Mouse (Mus musculus): ENCODE measurements around the gene Cplx1.
"Not testable (repeated sequence)": the region's sequence is repeated elsewhere in the genome, so short reads cannot be mapped to it uniquely, and the experiment has no call there.

Cplx1 gene

DNA sequence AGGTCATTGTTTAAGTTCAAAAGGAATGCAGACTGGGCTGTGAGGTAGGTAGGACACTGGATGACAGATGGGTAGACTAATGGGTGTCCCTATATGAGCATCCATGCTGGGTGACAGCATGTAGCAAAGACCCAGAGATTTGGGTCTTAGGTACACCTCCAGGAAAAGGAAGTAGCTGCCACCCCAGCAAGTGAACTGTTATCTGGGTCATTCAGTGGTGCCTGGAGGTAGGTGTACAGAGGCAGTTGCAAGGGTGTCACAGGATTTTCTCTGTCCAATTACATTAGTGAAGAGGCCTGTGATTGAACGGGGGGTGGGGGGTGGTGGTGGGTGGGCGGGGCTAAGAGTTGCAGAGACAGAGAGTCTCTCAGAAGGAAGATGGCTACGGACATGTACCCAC is 33.2 kb downstream of the Cplx1 start:
- no peak for DNase-seq (ENCODE audit: low spot score in 2 of 2)

DNA sequence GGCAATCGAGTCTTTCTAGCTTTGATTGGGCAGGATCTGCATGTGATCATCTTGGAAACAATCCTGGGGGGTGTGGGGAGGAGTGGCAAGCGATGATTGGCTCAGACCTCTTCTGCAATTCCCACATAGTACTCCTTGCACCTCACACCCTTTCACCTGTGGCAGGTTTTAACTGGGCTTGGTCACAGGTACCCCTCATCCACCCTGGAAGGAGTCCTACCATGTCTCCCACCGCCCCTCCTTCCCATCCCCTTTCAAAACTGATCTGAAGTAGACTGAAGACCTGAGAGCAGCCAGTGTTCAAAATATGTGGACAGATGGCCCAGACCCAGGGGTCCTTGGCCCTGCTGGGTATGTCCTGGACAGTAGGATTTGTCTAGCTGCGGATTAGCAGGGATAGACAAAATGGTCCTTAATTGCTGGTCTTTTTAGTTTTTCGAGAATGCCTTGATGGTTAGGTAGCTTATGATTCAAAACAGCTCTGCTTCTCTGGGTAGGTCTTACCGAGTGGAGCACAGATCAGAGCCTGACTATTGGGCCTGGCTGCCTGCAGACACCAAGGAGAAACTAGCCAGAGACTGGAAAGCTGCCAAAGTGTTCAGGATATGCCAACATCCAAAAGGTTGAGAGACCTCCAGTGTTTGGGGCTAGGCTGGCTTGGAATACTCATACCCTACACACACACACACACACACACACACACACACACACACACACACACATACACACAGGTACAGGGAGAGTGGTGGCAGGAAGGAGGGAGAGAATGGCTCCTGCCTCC is 34.1 kb downstream of the Cplx1 start:
- no peak for DNase-seq (ENCODE audit: low spot score in 2 of 2)

DNA sequence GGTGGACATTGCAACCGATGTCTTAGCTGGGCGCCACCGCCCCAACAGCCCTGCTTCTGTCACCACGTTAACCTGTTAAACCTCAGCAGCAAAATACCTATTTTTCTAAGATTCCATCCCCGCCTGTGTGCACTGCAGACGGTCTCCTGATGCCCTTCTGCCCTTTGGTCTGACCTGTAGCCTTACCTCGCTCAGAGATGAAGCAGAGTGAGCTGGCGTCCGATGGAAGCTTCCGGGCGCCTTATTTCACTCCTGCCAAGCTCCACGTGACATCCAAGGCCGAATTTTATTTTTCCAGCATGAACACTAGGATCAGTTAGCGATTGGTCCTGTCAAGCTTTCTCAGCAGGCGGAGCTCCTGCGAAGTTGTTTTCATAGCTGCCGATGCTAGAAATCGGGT is 47.5 kb downstream of the Cplx1 start:
- DNase-seq (ENCODE audit: low spot score in 2 of 2), result no peak

GRCm38 (mm10) chr5:108501573-108501972 is 48.3 kb downstream of the Cplx1 start:
- DNase-seq (ENCODE audit: low spot score in 2 of 2), result no peak

DNA sequence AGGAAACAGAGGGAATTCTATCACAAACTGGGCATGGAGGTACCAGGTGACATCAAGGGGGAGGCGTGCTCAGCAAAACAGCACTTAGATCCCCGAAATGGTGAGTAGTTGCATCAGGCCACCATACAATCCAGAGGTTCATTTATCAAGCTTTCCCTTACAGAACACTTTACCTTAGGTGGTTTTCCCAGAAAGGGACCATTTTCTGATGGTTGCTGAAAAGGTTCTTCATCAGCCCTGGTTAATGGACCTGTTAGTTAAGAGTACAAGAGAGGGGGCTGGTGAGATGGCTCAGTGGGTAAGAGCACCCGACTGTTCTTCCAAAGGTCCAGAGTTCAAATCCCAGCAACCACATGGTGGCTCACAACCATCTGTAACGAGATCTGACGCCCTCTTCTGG is 63.7 kb downstream of the Cplx1 start:
- DNase-seq (ENCODE audit: low spot score in 2 of 2), result not testable (repeated sequence)

GRCm38 (mm10) chr5:108485239-108485638 is 64.6 kb downstream of the Cplx1 start:
- no peak for DNase-seq (ENCODE audit: low spot score in 2 of 2)

- DNase-seq (ENCODE audit: low spot score in 2 of 2), result no peak
Measured at GRCm38 (mm10) chr5:108483006-108483405, 66.8 kb downstream of the Cplx1 start.

- no peak for DNase-seq (ENCODE audit: low spot score in 2 of 2)
Measured at GRCm38 (mm10) chr5:108475977-108476376, 73.8 kb downstream of the Cplx1 start.

GRCm38 (mm10) chr5:108473737-108474136 is 76.1 kb downstream of the Cplx1 start:
- no peak for DNase-seq (ENCODE audit: low spot score in 2 of 2)

DNA sequence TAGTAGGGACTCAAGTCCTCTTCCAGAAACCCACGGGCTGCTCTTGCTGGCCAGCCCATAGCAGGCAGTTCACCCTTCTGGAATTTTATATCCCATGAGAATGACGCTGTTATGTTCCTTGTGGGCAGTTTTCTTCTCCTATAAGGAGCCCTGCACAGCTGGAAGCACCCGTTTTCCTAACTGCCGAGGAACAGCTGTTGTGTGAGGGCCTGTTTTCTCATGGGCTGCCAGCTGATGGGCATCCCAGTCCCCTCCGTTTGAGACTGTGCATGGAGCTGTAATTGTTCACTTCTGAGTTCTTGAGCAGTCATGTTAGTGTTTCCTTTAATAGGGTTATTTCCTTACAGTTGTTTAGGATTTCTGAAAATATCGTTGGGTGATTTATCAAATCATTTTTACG is 80.2 kb downstream of the Cplx1 start:
- DNase-seq (ENCODE audit: low spot score in 2 of 2), result no peak
